In the genomic region with DNA sequence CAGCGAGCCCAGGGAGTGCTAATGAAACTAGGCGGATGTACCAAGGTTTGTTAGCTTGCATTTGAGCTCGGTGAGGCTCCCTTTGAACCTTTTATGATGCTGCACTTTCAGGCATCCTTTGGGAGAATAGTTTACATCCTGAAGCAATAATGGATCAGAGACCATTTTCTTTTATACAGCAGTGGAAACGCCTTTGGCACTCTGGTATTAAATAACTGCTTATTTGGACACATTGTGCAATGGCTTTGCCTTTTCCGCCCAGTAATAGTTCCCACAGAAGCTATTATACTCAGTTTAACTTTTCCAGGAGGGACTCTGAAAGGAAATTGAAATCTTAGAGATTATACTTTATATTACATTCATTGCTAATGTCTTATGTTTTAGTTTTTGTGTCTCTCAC, we compare ENCODE assay signal across 11 mouse cellular contexts.
"Had no signal": no experiment of that assay in that cellular context is flagged by ENCODE, and none has a peak within 500 bp of the region (broad histone marks: within the 10 kb centered on the region; RNA-seq: fewer than 3 reads in every experiment).

No protein-coding gene starts in this region.

- H3K4me1 ChIP-seq: neural tube, embryonic 12.5 days had no signal

- ATAC-seq: intestine, postnatal 0 days had no signal

- H3K9ac ChIP-seq: liver, embryonic 14.5 days; midbrain, embryonic 12.5 days; neural tube, embryonic 12.5 days had no signal

- H3K27me3 ChIP-seq: midbrain, embryonic 12.5 days; neural tube, embryonic 12.5 days had no signal

- H3K27ac ChIP-seq: left cerebral cortex, adult 2 months; liver, embryonic 14.5 days; midbrain, embryonic 12.5 days; neural tube, embryonic 12.5 days; stomach, postnatal 0 days had no signal

- H3K4me3 ChIP-seq: left cerebral cortex, adult 2 months; midbrain, embryonic 12.5 days; myocyte; neural tube, embryonic 12.5 days had no signal

- H3K9me3 ChIP-seq: midbrain, embryonic 12.5 days; neural tube, embryonic 12.5 days had no signal

- DNase-seq: kidney, adult 8-10 months; kidney, postnatal 25 days; retina, postnatal 1 day; thymus, postnatal 4 days had no signal

- H3K4me2 ChIP-seq: midbrain, embryonic 12.5 days; neural tube, embryonic 12.5 days had no signal
